Mouse (Mus musculus): Measurements from ENCODE around the gene Ranbp9. TPM values are rescaled to one million over a fixed set of nuclear protein-coding genes. Genes with fewer than 3 reads are reported as not detected.

Gene Ranbp9
- polyA plus RNA-seq, 1 experiment from 2014 or later: 13.4 TPM

DNA sequence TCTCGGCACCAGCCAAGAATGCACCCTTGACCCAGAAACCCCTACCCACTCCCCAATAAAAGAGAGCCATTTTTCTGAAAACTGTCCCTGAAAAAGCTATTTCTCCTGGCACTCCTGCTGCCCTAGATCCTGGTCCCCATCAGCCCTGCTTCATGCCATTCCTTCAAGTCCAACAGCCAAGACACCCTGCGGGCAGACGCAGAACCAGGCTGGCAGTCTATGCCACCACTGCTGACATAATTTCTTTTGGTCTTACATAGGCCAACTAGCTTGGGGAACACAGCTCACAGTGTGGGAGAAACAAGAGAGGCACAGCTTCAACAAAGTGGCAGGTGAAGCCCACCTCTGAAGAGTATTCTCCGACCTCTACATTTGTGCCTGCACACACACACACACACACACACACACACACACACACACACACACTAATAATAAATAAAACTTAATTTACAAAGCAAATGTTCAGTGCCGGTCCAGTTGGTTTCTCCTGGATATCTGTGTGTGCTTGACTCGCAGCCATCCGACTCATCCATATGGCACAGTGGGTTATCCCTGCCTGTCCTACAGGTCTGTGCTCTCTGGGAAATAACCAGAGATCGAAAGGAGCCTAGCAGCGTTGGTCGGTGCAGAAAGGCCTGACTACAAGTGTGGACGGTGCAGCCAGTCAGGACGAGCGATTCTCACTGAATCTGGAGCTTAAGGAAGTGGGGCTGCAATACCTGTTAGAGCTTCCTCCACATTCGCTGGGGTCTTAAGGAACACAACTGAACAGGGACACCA lies 124.5 kb downstream of the Ranbp9 start:
- Histone ChIP-seq H3K27me3 (no peaks in the 10 kb centered on the region), H3K4me3 (no peak overlapping the region), H3K36me3 (no peaks in the 10 kb centered on the region), H3K4me2 (replicated peaks) (no peak overlapping the region), H3K9ac (replicated peaks) (no peak overlapping the region), H3K27ac (replicated peaks) (no peak overlapping the region), H3K4me1 (peaks cover 5% of the 10 kb centered on the region; the same call in 1 of the 2 replicates), H3K9me3 (no peaks in the 10 kb centered on the region)
- no peak for ATAC-seq (ENCODE audit: low FRiP score, low read depth)
- 89% methylated on average over 14 of the region's 14 CpGs for WGBS

DNA sequence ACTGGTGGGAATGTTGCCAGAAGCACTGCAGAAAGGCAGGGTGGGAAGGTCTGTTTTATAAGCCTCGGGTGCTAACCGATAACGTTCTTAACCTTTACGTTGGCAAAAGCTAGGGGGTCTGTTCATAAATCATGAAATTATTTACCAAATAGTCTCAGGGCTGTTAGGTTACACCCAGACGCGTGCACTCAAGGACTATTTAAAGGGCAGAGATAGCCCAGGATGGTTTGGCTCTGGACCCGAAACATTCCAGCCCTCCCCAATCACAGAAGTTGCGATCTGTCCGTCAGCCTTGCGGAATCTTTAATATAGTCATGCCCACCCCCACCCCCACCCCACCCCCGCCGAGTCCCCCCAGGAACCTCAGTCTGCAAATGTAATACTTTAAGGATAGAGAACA lies 126.7 kb downstream of the Ranbp9 start:
- no peaks in the 10 kb centered on the region for H3K36me3 ChIP-seq
- no peak overlapping the region for H3K9ac ChIP-seq (replicated peaks)
- no peak for ATAC-seq (ENCODE audit: low FRiP score, low read depth)
- H3K4me2 ChIP-seq (replicated peaks): no peak overlapping the region
- H3K27me3 ChIP-seq: no peaks in the 10 kb centered on the region
- H3K4me3 ChIP-seq: no peak overlapping the region
- peaks cover 5% of the 10 kb centered on the region; the same call in 1 of the 2 replicates for H3K4me1 ChIP-seq
- H3K27ac ChIP-seq (replicated peaks): no peak overlapping the region
- 84% methylated on average over 12 of the region's 12 CpGs for WGBS
- H3K9me3 ChIP-seq: no peaks in the 10 kb centered on the region

DNA sequence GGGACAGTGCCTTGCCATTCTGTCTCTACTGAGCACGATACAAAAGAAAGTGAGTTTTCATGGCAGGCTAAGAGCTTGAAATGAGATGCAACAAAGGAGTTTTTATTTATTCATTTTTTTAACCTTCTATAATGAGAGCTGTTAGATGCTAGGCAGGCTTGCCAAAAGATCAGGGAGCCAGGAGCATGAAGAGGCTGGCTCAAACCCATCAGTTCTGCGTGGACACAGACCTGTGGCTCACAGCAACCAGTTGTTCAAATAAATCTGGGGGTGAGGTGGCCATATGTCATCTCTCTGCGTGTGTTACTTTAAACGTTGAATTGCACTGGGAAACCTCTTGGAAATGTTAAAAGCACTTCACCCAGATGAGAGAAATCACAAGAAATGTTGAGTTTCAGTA lies 127.7 kb downstream of the Ranbp9 start:
- H3K9ac ChIP-seq (replicated peaks): no peak overlapping the region
- H3K27ac ChIP-seq (replicated peaks): no peak overlapping the region
- no peaks in the 10 kb centered on the region for H3K27me3 ChIP-seq
- no peaks in the 10 kb centered on the region for H3K4me1 ChIP-seq
- no peaks in the 10 kb centered on the region for H3K36me3 ChIP-seq
- no peak overlapping the region for H3K4me3 ChIP-seq
- no peak overlapping the region for H3K4me2 ChIP-seq (replicated peaks)
- H3K9me3 ChIP-seq: no peaks in the 10 kb centered on the region
- ATAC-seq (ENCODE audit: low FRiP score, low read depth): no peak
- WGBS: 73% methylated on average over 4 of the region's 4 CpGs

Other genes with a start within 250 kb of the Ranbp9 start
- 1.0 and 1.6 TPM in 2 replicates for gene Gfod1, start 177.1 kb downstream of the Ranbp9 start, polyA plus RNA-seq (2016; fragmentation: Nextera tagmentation; extraction: Ambion mirVana)
- 34.1 and 35.9 TPM in 2 replicates for gene Sirt5, start 115.8 kb downstream of the Ranbp9 start, polyA plus RNA-seq (2016; fragmentation: Nextera tagmentation; extraction: Ambion mirVana)
- gene Nol7, start 82.9 kb downstream of the Ranbp9 start, polyA plus RNA-seq (2016; fragmentation: Nextera tagmentation; extraction: Ambion mirVana): 202 and 208 TPM in 2 replicates
- gene Mcur1, start 78.9 kb upstream of the Ranbp9 start, polyA plus RNA-seq (2016; fragmentation: Nextera tagmentation; extraction: Ambion mirVana): 10.5 and 12.9 TPM in 2 replicates
- gene Rnf182, start 134.4 kb upstream of the Ranbp9 start, polyA plus RNA-seq (2016; fragmentation: Nextera tagmentation; extraction: Ambion mirVana): 12.7 and 14.5 TPM in 2 replicates